ENCODE assay signal across 10 mouse cellular contexts in the genomic region with DNA sequence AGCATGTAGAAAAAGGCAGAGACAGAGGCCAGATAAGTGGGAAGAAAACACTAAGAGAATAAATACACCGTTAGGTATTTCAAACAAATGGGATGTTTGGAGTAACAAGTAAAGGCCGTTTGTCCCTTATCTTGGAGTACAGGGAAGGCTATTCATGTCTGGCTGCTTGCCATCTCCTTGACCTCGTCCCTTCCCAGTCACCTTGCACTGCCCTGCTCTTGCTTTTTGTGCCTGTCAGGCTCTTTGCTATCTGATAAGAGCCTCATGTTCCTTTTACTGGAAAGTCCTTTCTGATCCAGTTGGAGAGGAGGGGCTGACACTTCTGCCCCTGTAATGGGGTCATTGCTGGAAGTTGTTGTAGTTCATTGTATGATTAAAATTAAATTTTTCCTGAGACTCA.
A peak's percentile ranks its signal among the peaks of the same experiment; 100 is the strongest.
DNase-seq lines count a peak whose midpoint lies in the region.
"Had no signal": no experiment of that assay in that cellular context is flagged by ENCODE, and none has a peak within 500 bp of the region (broad histone marks: within the 10 kb centered on the region; RNA-seq: fewer than 3 reads in every experiment).

No protein-coding gene starts in this region.

- intact Hi-C loops in heart, postnatal 10 days (cut with DNase I): no loop called here

- DNase-seq in ovary, adult 18-20 months (ENCODE audit: low spot score): peak; percentile 83
- no peak for DNase-seq in ovary, postnatal 10 days (ENCODE audit: low spot score)
- DNase-seq in heart, postnatal 10 days: peak; percentile 48 to 63
- peak; percentile 45 for DNase-seq in lung, postnatal 25 days (ENCODE audit: low spot score)
- DNase-seq in layer of hippocampus, adult 9-11 months: no peak
- no peak for DNase-seq in thymus, postnatal 14 days
- DNase-seq in left cerebral cortex, adult 11 months (ENCODE audit: low spot score): no peak
- DNase-seq: lung, embryonic 14.5 days; spleen, adult 18-20 months; thymus, adult 18-20 months had no signal

Comparison
In these comparisons a context has a peak if more than half of its experiments do, and no peak if none do; other contexts are left out.
1. DNase-seq: peak in ovary, adult 18-20 months (single experiment), heart, postnatal 10 days (2 of 2) and lung, postnatal 25 days (single experiment); none in ovary, postnatal 10 days (single experiment), layer of hippocampus, adult 9-11 months (single experiment), thymus, postnatal 14 days (single experiment) and left cerebral cortex, adult 11 months (single experiment).